Mouse (Mus musculus) embryonic facial prominence, embryonic 11.5 days (tissue): Measurements from ENCODE around the gene Dolpp1. TPM values are rescaled to one million over a fixed set of nuclear protein-coding genes. Genes with fewer than 3 reads are reported as not detected.

Experiments used
- ATAC-seq: fragments of 200-750 bp; cut with Nextera tagmentation; replicated peaks from 2 replicates; pipeline ENCODE4 v1.8.0; 2017; ENCODE audit warnings: low read depth; ENCODE audit not compliant: insufficient number of reproducible peaks, low FRiP score, low TSS enrichment
- DNase-seq: peaks from one replicate; pipeline ENCODE4 v3.0.0-alpha.2; 2015; ENCODE audit warnings: low spot score
- H3K27ac ChIP-seq: fragments of 300-500 bp; sonication (generic); replicated peaks from 2 replicates; pipeline ENCODE4 v1.5.1; 2014; ENCODE audit warnings: mild to moderate bottlenecking, low read depth, low read length, control low read depth
- H3K27me3 ChIP-seq: fragments of 300-500 bp; sonication (generic); 2 replicates; pipeline ENCODE4 v1.6.1; 2014; ENCODE audit warnings: mild to moderate bottlenecking, low read length, moderate library complexity, mixed read lengths; ENCODE audit not compliant: control insufficient read depth, insufficient read depth
- H3K36me3 ChIP-seq: fragments of 300-500 bp; sonication (generic); replicated peaks from 2 replicates; pipeline ENCODE4 v1.6.1; 2014; ENCODE audit warnings: low read depth, mild to moderate bottlenecking, low read length, moderate library complexity, mixed read lengths; ENCODE audit not compliant: control insufficient read depth, insufficient read depth
- H3K4me1 ChIP-seq: fragments of 300-500 bp; sonication (generic); 2 replicates; pipeline ENCODE4 v1.6.1; 2014; ENCODE audit warnings: low read length, mixed read lengths; ENCODE audit not compliant: control insufficient read depth, insufficient read depth
- H3K4me2 ChIP-seq: fragments of 300-500 bp; sonication (generic); 2 replicates; pipeline ENCODE4 v1.6.1; 2014; ENCODE audit warnings: low read depth, mild to moderate bottlenecking, control low read depth, low read length, moderate library complexity
- H3K4me3 ChIP-seq: fragments of 300-500 bp; sonication (generic); 2 replicates; pipeline ENCODE4 v1.5.1; 2014; ENCODE audit warnings: low read depth, low read length, control low read depth
- H3K9ac ChIP-seq: fragments of 300-500 bp; sonication (generic); replicated peaks from 2 replicates; pipeline ENCODE4 v1.6.1; 2014; ENCODE audit warnings: mild to moderate bottlenecking, control low read depth, low read length
- H3K9me3 ChIP-seq: fragments of 300-500 bp; sonication (generic); replicated peaks from 2 replicates; pipeline ENCODE4 v1.6.1; 2016; ENCODE audit warnings: mild to moderate bottlenecking, low read length, inconsistent platforms, mixed read lengths; ENCODE audit not compliant: control insufficient read depth
- WGBS: fragments of 180-500 bp; shearing (Covaris S2); extraction: QIAGEN DNeasy Blood & Tissue Kit; methylation state at CpG from one replicate; pipeline ENCODE4 v1.1.7; 2014; 5-methylcytosine and 5-hydroxymethylcytosine counted together
- polyA plus RNA-seq: library from polyadenylated mRNA; unstranded; fragments of >200 nt; fragmentation: Nextera tagmentation; extraction: Ambion mirVana; gene quantifications from 2 replicates; pipeline ENCODE4 v1.2.1, GENCODE M21; 2014

Dolpp1 gene
- polyA plus RNA-seq, 1 experiment from 2014 or later = 29.1 TPM

DNA sequence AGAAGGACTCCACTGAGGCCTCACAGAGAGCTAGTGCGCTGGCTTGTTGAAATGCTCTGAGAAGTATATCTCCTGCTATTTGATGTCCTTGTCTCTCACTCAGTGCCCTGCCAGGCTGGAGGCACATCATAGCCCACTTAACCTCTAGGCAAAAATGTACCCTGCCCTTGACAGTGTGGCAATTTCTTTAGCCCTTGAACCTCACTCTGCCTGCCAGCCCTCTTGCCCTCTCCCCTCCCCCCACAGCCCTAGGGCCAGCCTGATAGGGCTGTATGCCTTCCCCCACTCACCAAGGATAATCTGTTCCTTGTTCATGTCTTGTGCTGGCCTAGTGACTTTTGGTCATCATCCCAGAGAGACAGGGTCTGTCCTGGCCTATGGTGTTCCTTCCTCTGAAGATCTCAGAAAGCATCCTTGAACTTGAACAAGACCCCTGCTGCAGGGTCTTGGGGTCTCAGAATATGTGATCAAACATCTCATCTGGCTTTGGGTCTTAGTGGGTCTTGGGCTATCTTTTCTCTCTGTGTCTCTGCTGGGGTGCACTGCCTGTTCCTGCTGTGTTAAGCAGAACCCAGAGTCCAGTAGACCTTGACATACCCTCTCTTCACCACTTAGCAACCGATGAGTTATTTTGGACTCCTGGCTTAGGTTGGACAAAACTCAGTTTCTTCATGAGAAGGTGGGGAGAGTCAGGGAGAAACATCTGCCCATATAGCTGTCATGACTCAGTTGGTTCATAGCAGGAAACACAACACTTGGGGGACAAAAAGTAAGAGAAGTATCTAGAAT lies 26.6 kb upstream of the Dolpp1 start:
- Histone ChIP-seq H3K9ac (peak overlapping the region; percentile 89; the same call in 1 of the 2 replicates), H3K27ac (no peak overlapping the region), H3K4me1 (no peaks in the 10 kb centered on the region), H3K9me3 (no peaks in the 10 kb centered on the region), H3K4me2 (peak overlapping the region; percentile 88), H3K4me3 (peak overlapping the region; percentile 93), H3K36me3 (peaks cover 9% of the 10 kb centered on the region), H3K27me3 (no peaks in the 10 kb centered on the region)
- no peak for DNase-seq
- no peak for ATAC-seq
- 87% methylated on average over 2 of the region's 2 CpGs for WGBS

- no peaks in the 10 kb centered on the region for H3K4me1 ChIP-seq
- no peak overlapping the region for H3K27ac ChIP-seq
- WGBS = 76% methylated on average over 5 of the region's 5 CpGs
- no peaks in the 10 kb centered on the region for H3K27me3 ChIP-seq
- H3K36me3 ChIP-seq = peaks cover 12% of the 10 kb centered on the region
- ATAC-seq (no peak), DNase-seq (no peak)
- no peak overlapping the region for H3K4me3 ChIP-seq
- H3K4me2 ChIP-seq = no peak overlapping the region
- no peaks in the 10 kb centered on the region for H3K9me3 ChIP-seq
- H3K9ac ChIP-seq = no peak overlapping the region
These were observed 25.9 kb upstream of the Dolpp1 start for GRCm38 (mm10) chr2:30366203-30366602.

GRCm38 (mm10) chr2:30371544-30371943 lies 20.5 kb upstream of the Dolpp1 start:
- DNase-seq = no peak
- no peaks in the 10 kb centered on the region for H3K27me3 ChIP-seq
- no peak overlapping the region for H3K9ac ChIP-seq
- no peaks in the 10 kb centered on the region for H3K9me3 ChIP-seq
- no peaks in the 10 kb centered on the region for H3K4me1 ChIP-seq
- 95% methylated on average over 8 of the region's 8 CpGs for whole genome bisulfite sequencing
- H3K27ac ChIP-seq = no peak overlapping the region
- no peak for ATAC-seq
- no peak overlapping the region for H3K4me3 ChIP-seq
- H3K4me2 ChIP-seq = no peak overlapping the region
- H3K36me3 ChIP-seq = peaks cover 21% of the 10 kb centered on the region

- H3K4me3 ChIP-seq = no peak overlapping the region
- no peaks in the 10 kb centered on the region for H3K27me3 ChIP-seq
- DNase-seq = no peak
- peaks cover 19% of the 10 kb centered on the region for H3K36me3 ChIP-seq
- no peaks in the 10 kb centered on the region for H3K4me1 ChIP-seq
- ATAC-seq = no peak
- no peak overlapping the region for H3K4me2 ChIP-seq
- H3K9ac ChIP-seq = no peak overlapping the region
- H3K9me3 ChIP-seq = no peaks in the 10 kb centered on the region
- no peak overlapping the region for H3K27ac ChIP-seq
- 94% methylated on average over 5 of the region's 5 CpGs for WGBS
These were observed 19.3 kb upstream of the Dolpp1 start for GRCm38 (mm10) chr2:30372726-30373125.

DNA sequence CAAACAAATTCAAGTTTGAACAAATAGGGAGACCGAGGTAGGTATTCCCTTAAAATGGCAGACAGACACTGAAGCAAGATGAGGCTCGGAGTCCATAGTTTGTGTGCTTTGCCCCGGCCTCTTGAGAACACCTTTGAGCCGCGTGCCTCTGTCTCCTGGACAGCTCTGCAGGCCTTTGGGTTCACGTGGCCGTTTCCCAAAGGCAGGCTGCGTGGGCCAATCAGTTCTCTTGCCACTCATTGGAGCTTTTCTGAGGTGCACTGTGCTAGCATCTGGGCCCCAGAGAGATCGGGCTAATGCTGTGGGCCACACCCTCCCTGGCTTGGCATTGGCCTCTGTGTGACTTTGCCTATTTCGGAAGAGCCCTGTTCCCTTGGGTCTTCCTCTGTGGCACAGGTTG lies 16.2 kb upstream of the Dolpp1 start:
- Histone ChIP-seq H3K4me3 (no peak overlapping the region), H3K27ac (no peak overlapping the region), H3K9ac (no peak overlapping the region), H3K9me3 (no peaks in the 10 kb centered on the region), H3K36me3 (peaks cover 15% of the 10 kb centered on the region), H3K27me3 (no peaks in the 10 kb centered on the region), H3K4me1 (no peaks in the 10 kb centered on the region), H3K4me2 (no peak overlapping the region)
- 93% methylated on average over 10 of the region's 10 CpGs for WGBS
- DNase-seq = no peak
- ATAC-seq = no peak

DNA sequence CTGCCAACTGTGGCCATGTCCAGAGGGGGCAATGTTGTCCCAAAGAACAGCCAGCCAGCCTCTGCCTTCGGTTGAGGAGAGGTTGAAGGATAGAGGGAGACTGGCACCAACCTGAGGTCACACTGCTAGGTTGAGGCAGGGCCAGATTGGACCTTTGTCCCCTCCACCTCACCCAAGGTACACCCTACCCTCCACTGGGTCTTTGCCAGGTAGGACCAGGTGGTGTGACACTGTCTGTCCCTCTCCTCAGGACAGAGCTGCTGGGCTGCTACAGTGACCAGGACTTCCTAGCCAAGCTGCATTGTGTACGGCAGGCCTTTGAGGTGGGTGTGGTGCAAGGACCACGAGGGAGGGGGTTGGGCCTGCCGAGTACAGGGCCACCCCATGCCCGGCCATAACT lies 14.3 kb upstream of the Dolpp1 start:
- 92% methylated on average over 5 of the region's 5 CpGs for whole genome bisulfite sequencing
- ATAC-seq (no peak), DNase-seq (no peak)
- Histone ChIP-seq H3K4me1 (no peaks in the 10 kb centered on the region), H3K9me3 (no peaks in the 10 kb centered on the region), H3K9ac (no peak overlapping the region), H3K4me2 (no peak overlapping the region), H3K36me3 (peaks cover 9% of the 10 kb centered on the region), H3K27ac (no peak overlapping the region), H3K4me3 (no peak overlapping the region), H3K27me3 (no peaks in the 10 kb centered on the region)

DNA sequence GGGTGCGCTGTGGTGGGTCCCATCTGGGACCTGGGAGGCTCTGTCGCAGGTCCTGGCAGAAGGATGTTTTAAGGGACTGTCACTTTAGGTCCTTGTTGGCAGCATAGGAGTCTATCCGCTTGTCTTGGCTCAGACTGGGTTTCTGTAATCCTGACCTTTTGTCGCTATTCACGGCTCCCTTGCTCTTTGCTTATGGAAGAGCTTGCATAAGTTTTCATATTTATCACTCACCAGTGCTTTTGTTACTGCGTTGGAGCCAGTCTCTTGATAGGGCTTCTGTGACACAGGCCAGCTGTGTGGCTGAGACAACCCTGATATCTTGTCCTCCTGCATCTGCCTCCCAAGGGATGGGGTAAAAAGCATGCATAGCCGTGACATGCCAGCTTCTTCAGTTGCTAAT lies 12.7 kb upstream of the Dolpp1 start:
- Histone ChIP-seq H3K9me3 (no peaks in the 10 kb centered on the region), H3K4me1 (no peaks in the 10 kb centered on the region), H3K4me2 (no peak overlapping the region), H3K36me3 (peaks cover 3% of the 10 kb centered on the region), H3K27ac (no peak overlapping the region), H3K27me3 (no peaks in the 10 kb centered on the region), H3K4me3 (no peak overlapping the region), H3K9ac (no peak overlapping the region)
- 93% methylated on average over 7 of the region's 7 CpGs for WGBS
- DNase-seq (no peak), ATAC-seq (no peak)

DNA sequence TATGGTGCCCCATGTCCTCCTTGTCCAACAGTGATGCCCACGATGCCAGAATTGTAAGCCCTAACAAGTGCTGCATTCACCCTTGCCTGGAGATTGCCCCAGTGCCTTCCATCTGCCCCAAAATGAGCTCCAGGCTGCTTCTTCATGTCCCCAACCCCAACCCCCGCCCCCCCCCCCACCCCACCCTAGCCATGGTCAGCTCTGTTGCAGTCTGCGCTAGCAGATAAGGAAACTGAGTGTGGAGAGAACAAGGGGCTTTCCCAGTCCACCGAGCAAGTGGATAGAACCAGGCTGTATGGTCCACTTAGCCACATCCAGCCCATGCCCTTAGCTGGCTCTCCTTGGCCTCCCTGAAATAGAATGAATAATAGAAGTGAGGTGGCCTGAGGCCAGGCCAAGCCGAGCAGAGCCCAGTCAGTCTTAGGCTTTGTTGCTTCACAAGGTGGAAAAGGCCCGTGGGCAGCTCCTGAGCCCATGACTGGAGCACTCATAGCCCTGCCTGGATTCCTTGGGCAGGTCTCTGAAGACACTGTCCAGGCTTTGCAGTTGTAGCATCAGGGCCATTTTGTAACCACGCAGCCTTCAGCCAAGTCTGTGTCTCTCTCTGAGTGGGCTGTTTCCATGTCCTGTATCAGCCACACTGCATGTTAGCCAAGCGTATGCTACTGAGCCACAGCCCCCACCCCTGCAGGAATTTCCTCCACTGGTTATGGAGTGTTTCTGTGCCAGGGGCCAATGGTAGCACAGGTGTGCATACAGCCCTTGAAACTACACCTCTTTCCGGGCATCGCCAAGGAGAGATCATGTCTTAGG lies 11.3 kb upstream of the Dolpp1 start:
- 89% methylated on average over 10 of the region's 10 CpGs for WGBS

More for the DNA sequence above, 11.3 kb upstream of the Dolpp1 start:
- Histone ChIP-seq H3K27ac (no peak overlapping the region), H3K36me3 (peaks cover 3% of the 10 kb centered on the region), H3K4me2 (no peak overlapping the region), H3K27me3 (no peaks in the 10 kb centered on the region), H3K9me3 (no peaks in the 10 kb centered on the region), H3K9ac (no peak overlapping the region), H3K4me3 (no peak overlapping the region), H3K4me1 (no peaks in the 10 kb centered on the region)
- no peak for ATAC-seq
- no peak for DNase-seq
